Mouse (Mus musculus) liver, adult 2 months (tissue): Measurements from ENCODE around the gene Napa. TPM values are rescaled to one million over a fixed set of nuclear protein-coding genes. Genes with fewer than 3 reads are reported as not detected.
A peak's percentile ranks its signal among the peaks of the same experiment; 100 is the strongest.

Experiments used
- DNase-seq: peaks from one replicate; pipeline ENCODE4 v3.0.0-alpha.2; 2011; ENCODE audit warnings: low read depth, low spot score; ENCODE audit errors: extremely low read depth
- H3K27ac ChIP-seq: fragments of 200-500 bp; replicated peaks from 2 replicates; pipeline ENCODE4 v1.5.1; 2012; ENCODE audit warnings: low read depth, mild to moderate bottlenecking, control low read depth, inconsistent platforms, low read length; ENCODE audit not compliant: insufficient read depth
- H3K27me3 ChIP-seq: fragments of 200-500 bp; 2 replicates; pipeline ENCODE4 v1.6.1; 2012; ENCODE audit warnings: mild to moderate bottlenecking, moderate library complexity, low read length, inconsistent platforms; ENCODE audit not compliant: control insufficient read depth, insufficient read depth
- H3K36me3 ChIP-seq: fragments of 200-500 bp; 2 replicates; pipeline ENCODE4 v1.6.1; 2012; ENCODE audit warnings: low read length, inconsistent platforms; ENCODE audit not compliant: control insufficient read depth, insufficient read depth
- H3K4me1 ChIP-seq: fragments of 200-500 bp; 2 replicates; pipeline ENCODE4 v1.6.1; 2011; ENCODE audit warnings: low read length; ENCODE audit not compliant: control insufficient read depth, insufficient read depth
- H3K4me3 ChIP-seq: fragments of 200-500 bp; 2 replicates; pipeline ENCODE4 v1.5.1; 2011; ENCODE audit warnings: low read depth, mild to moderate bottlenecking, control low read depth, low read length, moderate library complexity; ENCODE audit not compliant: insufficient read depth
- H3K79me2 ChIP-seq: fragments of 200-500 bp; 2 replicates; pipeline ENCODE4 v1.6.1; 2012; ENCODE audit warnings: inconsistent platforms, mild to moderate bottlenecking, low read length, moderate library complexity; ENCODE audit not compliant: control insufficient read depth, insufficient read depth
- H3K9ac ChIP-seq: fragments of 200-500 bp; 2 replicates; pipeline ENCODE4 v1.6.1; 2012; ENCODE audit warnings: low read depth, mild to moderate bottlenecking, control low read depth, inconsistent platforms, low read length
- CTCF ChIP-seq: fragments of 200-500 bp; IDR thresholded peaks from 2 replicates; pipeline ENCODE4 v1.5.1; 2011; ENCODE audit warnings: low read depth, low read length, control low read depth
- POLR2A ChIP-seq: fragments of 200-500 bp; IDR thresholded peaks from 2 replicates; pipeline ENCODE4 v1.6.1; 2011; ENCODE audit warnings: low read length, control low read depth; ENCODE audit not compliant: insufficient read depth; ENCODE audit errors: extremely low read depth
- WGBS: fragments of 180-500 bp; shearing (Covaris S2); methylation state at CpG from one replicate; pipeline ENCODE4 v1.1.7; 2018; 5-methylcytosine and 5-hydroxymethylcytosine counted together
- polyA plus RNA-seq: library from polyadenylated mRNA; depleted of rRNA; stranded (reverse); fragments of >200 nt; gene quantifications from 2 replicates; pipeline ENCODE4 v1.2.3, GENCODE M21; 2012
- total RNA-seq: library from RNA; depleted of rRNA; stranded (reverse); fragments of >200 nt; gene quantifications from 2 replicates; pipeline ENCODE4 v1.2.3, GENCODE M21; 2014

Napa gene
- total and polyA plus RNA-seq, 2 experiments, result 47.4 to 146 TPM

DNA sequence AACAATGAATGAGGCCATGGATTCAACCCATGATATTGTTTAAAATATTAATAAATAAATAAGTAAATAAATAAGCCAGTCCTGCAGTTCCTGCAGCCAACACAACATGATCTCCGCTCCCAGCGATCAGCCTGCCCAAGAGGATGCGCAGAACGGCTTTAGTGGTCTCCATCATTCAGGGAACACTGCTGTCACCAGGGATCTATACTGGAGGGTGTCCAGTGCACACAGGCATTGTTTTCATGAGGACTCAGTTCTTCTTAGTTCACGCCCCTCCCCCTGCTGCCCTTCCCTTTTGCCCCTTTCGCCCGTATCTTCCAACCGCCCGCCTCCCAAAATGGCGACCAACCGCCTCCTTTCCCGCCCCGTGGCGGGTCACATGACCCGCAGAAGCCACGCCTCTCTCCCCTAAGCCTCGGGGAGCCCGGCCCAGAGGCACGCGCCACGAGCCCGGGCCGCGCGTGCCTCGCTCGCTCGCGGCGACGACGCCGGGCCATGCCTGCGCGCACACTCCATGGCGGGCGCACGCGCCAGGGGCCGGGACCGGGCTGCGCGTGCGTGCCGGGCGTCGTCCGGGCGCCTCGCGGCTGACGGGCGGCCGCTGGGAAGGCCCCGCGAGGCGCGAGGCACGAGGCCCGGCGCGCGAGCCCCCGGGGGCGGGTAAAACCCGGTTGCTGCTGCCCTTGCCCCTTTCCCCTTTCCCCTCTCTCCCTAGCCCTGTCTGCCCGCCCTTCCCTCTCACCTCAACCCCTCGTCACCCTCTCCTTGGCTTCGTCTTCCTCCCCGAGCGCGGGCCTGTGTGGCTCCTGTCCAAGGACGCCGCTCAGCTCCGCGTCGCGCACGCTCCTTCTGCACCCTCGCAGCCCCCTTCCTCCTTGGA is 36.8 kb upstream of the Napa start, which contains the start of gene Zfp541:
Gene Zfp541, plus strand, starts transcription at position 596 of the 880 bp plus-strand sequence.
- Histone ChIP-seq H3K36me3 (no peaks in the 10 kb centered on the region), H3K27ac (no peak within 1 kb of the TSS), H3K27me3 (peaks cover 9% of the 10 kb centered on the region), H3K4me1 (no peaks in the 10 kb centered on the region), H3K4me3 (no peak within 1 kb of the TSS), H3K9ac (no peak within 1 kb of the TSS), H3K79me2 (no peaks in the 10 kb centered on the region)
- no peak for TF ChIP-seq CTCF
- TF ChIP-seq POLR2A, result no peak
- no peak for DNase-seq
- 60% methylated on average over 80 of the region's 80 CpGs for WGBS

- Histone ChIP-seq H3K27me3 (peaks cover 9% of the 10 kb centered on the region), H3K9ac (no peak overlapping the region), H3K4me1 (no peaks in the 10 kb centered on the region), H3K36me3 (no peaks in the 10 kb centered on the region), H3K79me2 (no peaks in the 10 kb centered on the region), H3K27ac (no peak overlapping the region), H3K4me3 (no peak overlapping the region)
- no peak for DNase-seq
- WGBS, result 78% methylated on average over 15 of the region's 15 CpGs
- TF ChIP-seq CTCF, result no peak
- no peak for TF ChIP-seq POLR2A
Measured at GRCm38 (mm10) chr7:16062099-16062420, 36.2 kb upstream of the Napa start.

GRCm38 (mm10) chr7:16063490-16063889 is 34.8 kb upstream of the Napa start:
- no peak overlapping the region for H3K27ac ChIP-seq
- no peak overlapping the region for H3K9ac ChIP-seq
- 58% methylated on average over 4 of the region's 4 CpGs for WGBS
- H3K4me3 ChIP-seq, result no peak overlapping the region
- H3K79me2 ChIP-seq, result no peaks in the 10 kb centered on the region
- H3K27me3 ChIP-seq, result peaks cover 9% of the 10 kb centered on the region
- H3K4me1 ChIP-seq, result no peaks in the 10 kb centered on the region
- H3K36me3 ChIP-seq, result no peaks in the 10 kb centered on the region
- TF ChIP-seq CTCF (peak; percentile 55; the same call in 1 of the 2 replicates), POLR2A (no peak)
- DNase-seq, result no peak

DNA sequence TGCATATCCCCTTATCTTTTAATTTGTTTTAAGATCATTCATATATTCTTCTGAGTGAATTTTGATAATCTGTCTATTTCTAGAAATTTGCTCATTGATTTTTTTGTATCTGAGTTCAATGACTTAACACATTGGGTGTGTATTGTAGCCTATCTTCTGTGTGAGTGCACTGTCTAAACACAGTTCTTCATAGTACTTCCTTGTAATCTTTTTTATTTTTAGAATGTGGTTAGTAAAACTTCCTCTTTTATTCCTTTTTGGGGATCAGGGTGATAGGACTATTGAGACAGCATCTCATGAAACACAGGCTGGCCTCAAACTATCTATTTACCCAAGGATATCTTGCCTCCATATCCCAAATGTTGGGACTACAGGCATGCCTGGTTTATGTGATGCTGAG is 27.4 kb upstream of the Napa start:
- Histone ChIP-seq H3K27ac (no peak overlapping the region), H3K4me3 (no peak overlapping the region), H3K79me2 (no peaks in the 10 kb centered on the region), H3K4me1 (peaks cover 2% of the 10 kb centered on the region; the same call in 1 of the 2 replicates), H3K36me3 (no peaks in the 10 kb centered on the region), H3K9ac (no peak overlapping the region), H3K27me3 (no peaks in the 10 kb centered on the region)
- TF ChIP-seq POLR2A, result no peak
- TF ChIP-seq CTCF, result no peak
- DNase-seq, result no peak

DNA sequence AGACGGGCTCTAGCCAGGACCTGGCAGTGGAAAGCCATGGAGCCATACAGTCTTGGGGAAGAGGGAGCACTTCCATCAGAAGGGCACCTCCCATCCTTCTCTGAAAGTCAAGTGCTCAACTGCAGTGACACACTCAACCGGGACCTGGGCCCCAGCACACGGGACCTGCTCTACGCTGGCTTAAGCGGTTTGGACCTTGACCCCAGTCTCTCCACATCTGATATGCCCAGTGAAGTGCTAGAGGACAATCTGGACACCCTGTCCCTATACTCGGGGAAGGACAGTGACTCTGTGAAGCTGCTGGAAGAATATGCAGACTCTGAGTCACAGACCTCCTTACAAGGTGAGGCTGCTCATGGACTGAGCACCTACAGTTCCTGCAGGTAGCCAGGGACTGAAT is 26.4 kb upstream of the Napa start:
- H3K9ac ChIP-seq, result no peak overlapping the region
- H3K4me1 ChIP-seq, result peaks cover 2% of the 10 kb centered on the region; the same call in 1 of the 2 replicates
- no peaks in the 10 kb centered on the region for H3K79me2 ChIP-seq
- peak; percentile 65 for DNase-seq
- 48% methylated on average over 6 of the region's 6 CpGs for WGBS
- no peaks in the 10 kb centered on the region for H3K36me3 ChIP-seq
- no peaks in the 10 kb centered on the region for H3K27me3 ChIP-seq
- TF ChIP-seq CTCF (no peak), POLR2A (no peak)
- no peak overlapping the region for H3K27ac ChIP-seq
- H3K4me3 ChIP-seq, result no peak overlapping the region

GRCm38 (mm10) chr7:16079947-16080346 is 18.3 kb upstream of the Napa start:
- Histone ChIP-seq H3K27ac (no peak overlapping the region), H3K27me3 (no peaks in the 10 kb centered on the region), H3K79me2 (no peaks in the 10 kb centered on the region), H3K4me3 (no peak overlapping the region), H3K9ac (no peak overlapping the region), H3K4me1 (no peaks in the 10 kb centered on the region), H3K36me3 (no peaks in the 10 kb centered on the region)
- WGBS, result 67% methylated on average over 1 of the region's 1 CpGs
- TF ChIP-seq POLR2A, result no peak
- TF ChIP-seq CTCF, result no peak
- no peak for DNase-seq
